Mouse (Mus musculus): ENCODE results near the gene Zic1. TPM values are rescaled to one million over a fixed set of nuclear protein-coding genes. Genes with fewer than 3 reads are reported as not detected.
A peak's percentile ranks its signal among the peaks of the same experiment; 100 is the strongest.

Gene Zic1
- total RNA-seq, 1 experiment = 0.36 TPM

GRCm38 (mm10) chr9:91364971-91365501 lies 574 bp downstream of the Zic1 start:
- Histone ChIP-seq H3K4me1 (ENCODE audit: control insufficient read depth in 2 of 2, insufficient read depth in 2 of 2, low read length in 2 of 2, poor library complexity in 1 of 2) (peaks cover 0 to 3% of the 10 kb centered on the region in 2 experiments; a peak in 1 of 4 replicates), H3K4me3 (ENCODE audit: insufficient read depth in 1 of 2, low read depth in 1 of 2, low read length in 2 of 2, poor library complexity in 1 of 2, severe bottlenecking in 1 of 2) (peak overlapping the region; percentile 26 to 32; a peak in 3 of 4 replicates), H3K36me3 (ENCODE audit: control insufficient read depth, insufficient read depth, low read length, poor library complexity, severe bottlenecking) (no peaks in the 10 kb centered on the region), H3K9ac (ENCODE audit: insufficient read depth, low read depth, low read length, poor library complexity, severe bottlenecking) (no peak overlapping the region), H3K9me3 (ENCODE audit: control insufficient read depth, insufficient read depth, low read depth, low read length) (no peaks in the 10 kb centered on the region), H3K27ac (ENCODE audit: insufficient read depth, low read depth, low read length, poor library complexity, severe bottlenecking) (no peak overlapping the region)
- DNase-seq (ENCODE audit: low read depth, low spot score) = no peak
- in situ Hi-C loops (cut with MboI; ENCODE audit: low sequenced_read_pairs in 2 of 2, unreplicated experiment in 2 of 2) = loop anchor here (10.0 to 25.0 kb wide), 2 partner anchors 1453 to 1460 kb away; partner anchors contain the start of gene Rasgrf1 (in 2 of the 2)
- TF ChIP-seq ZNF384 (IDR thresholded peaks at IDR 0.05; ENCODE audit: low read depth, low read length) (no peak), HCFC1 (IDR thresholded peaks at IDR 0.05; ENCODE audit: borderline replicate concordance, insufficient read depth, low read length) (0 out of 2 replicates have a peak, but pooled peaks have one; percentile 9), MAFK (IDR thresholded peaks at IDR 0.05; ENCODE audit: insufficient read depth, low read depth, low read length) (no peak)

GRCm38 (mm10) chr9:91364127-91364970 lies 1.3 kb downstream of the Zic1 start:
- no peaks in the 10 kb centered on the region for H3K36me3 ChIP-seq (ENCODE audit: control insufficient read depth, insufficient read depth, low read length, poor library complexity, severe bottlenecking)
- H3K9me3 ChIP-seq (ENCODE audit: control insufficient read depth, insufficient read depth, low read depth, low read length) = no peaks in the 10 kb centered on the region
- no peak for DNase-seq (ENCODE audit: low read depth, low spot score)
- in situ Hi-C loops (cut with MboI; ENCODE audit: low sequenced_read_pairs in 2 of 2, unreplicated experiment in 2 of 2) = loop anchor here (10.0 to 25.0 kb wide), 2 partner anchors 1452 to 1460 kb away; partner anchors contain the start of gene Rasgrf1 (in 2 of the 2)
- H3K4me1 ChIP-seq (ENCODE audit: control insufficient read depth in 2 of 2, insufficient read depth in 2 of 2, low read length in 2 of 2, poor library complexity in 1 of 2) = peaks cover 0 to 3% of the 10 kb centered on the region in 2 experiments; a peak in 1 of 4 replicates
- TF ChIP-seq MAFK (IDR thresholded peaks at IDR 0.05; ENCODE audit: insufficient read depth, low read depth, low read length) (no peak), CHD2 (IDR thresholded peaks at IDR 0.05; ENCODE audit: low read depth, low read length) (no peak), ZNF384 (IDR thresholded peaks at IDR 0.05; ENCODE audit: low read depth, low read length) (no peak), ZC3H11A (IDR thresholded peaks at IDR 0.05; ENCODE audit: borderline replicate concordance, low read depth, low read length) (no peak), HCFC1 (IDR thresholded peaks at IDR 0.05; ENCODE audit: borderline replicate concordance, insufficient read depth, low read length) (no peak)
- H3K4me3 ChIP-seq (ENCODE audit: insufficient read depth in 1 of 2, low read depth in 1 of 2, low read length in 2 of 2, poor library complexity in 1 of 2, severe bottlenecking in 1 of 2) = peak overlapping the region; percentile 6 to 32; a peak in 2 of 4 replicates
- no peak overlapping the region for H3K27ac ChIP-seq (ENCODE audit: insufficient read depth, low read depth, low read length, poor library complexity, severe bottlenecking)
- no peak overlapping the region; the same call in 1 of the 2 replicates for H3K9ac ChIP-seq (ENCODE audit: insufficient read depth, low read depth, low read length, poor library complexity, severe bottlenecking)

- Histone ChIP-seq H3K9ac (ENCODE audit: insufficient read depth, low read depth, low read length, poor library complexity, severe bottlenecking) (no peak overlapping the region), H3K4me1 (ENCODE audit: control insufficient read depth in 2 of 2, insufficient read depth in 2 of 2, low read length in 2 of 2, poor library complexity in 1 of 2) (peaks cover 0 to 3% of the 10 kb centered on the region in 2 experiments; a peak in 1 of 4 replicates), H3K4me3 (ENCODE audit: insufficient read depth in 1 of 2, low read depth in 1 of 2, low read length in 2 of 2, poor library complexity in 1 of 2, severe bottlenecking in 1 of 2) (no peak overlapping the region), H3K36me3 (ENCODE audit: control insufficient read depth, insufficient read depth, low read length, poor library complexity, severe bottlenecking) (no peaks in the 10 kb centered on the region), H3K27ac (ENCODE audit: insufficient read depth, low read depth, low read length, poor library complexity, severe bottlenecking) (no peak overlapping the region), H3K9me3 (ENCODE audit: control insufficient read depth, insufficient read depth, low read depth, low read length) (no peaks in the 10 kb centered on the region)
- in situ Hi-C loops (cut with MboI; ENCODE audit: low sequenced_read_pairs in 2 of 2, unreplicated experiment in 2 of 2) = loop anchor here (10.0 to 25.0 kb wide), 2 partner anchors 1451 to 1459 kb away; partner anchors contain the start of gene Rasgrf1 (in 2 of the 2)
- TF ChIP-seq HCFC1 (IDR thresholded peaks at IDR 0.05; ENCODE audit: borderline replicate concordance, insufficient read depth, low read length) = no peak
- no peak for TF ChIP-seq CHD2 (IDR thresholded peaks at IDR 0.05; ENCODE audit: low read depth, low read length)
- TF ChIP-seq ZNF384 (IDR thresholded peaks at IDR 0.05; ENCODE audit: low read depth, low read length) = no peak
- no peak for TF ChIP-seq MAFK (IDR thresholded peaks at IDR 0.05; ENCODE audit: insufficient read depth, low read depth, low read length)
- TF ChIP-seq ZC3H11A (IDR thresholded peaks at IDR 0.05; ENCODE audit: borderline replicate concordance, low read depth, low read length) = no peak
- DNase-seq (ENCODE audit: low read depth, low spot score) = no peak
Observed at GRCm38 (mm10) chr9:91363814-91364126, 1.8 kb downstream of the Zic1 start.

GRCm38 (mm10) chr9:91363011-91363730 lies 2.4 kb downstream of the Zic1 start:
- Histone ChIP-seq H3K27ac (ENCODE audit: insufficient read depth, low read depth, low read length, poor library complexity, severe bottlenecking) (no peak overlapping the region), H3K4me3 (ENCODE audit: insufficient read depth in 1 of 2, low read depth in 1 of 2, low read length in 2 of 2, poor library complexity in 1 of 2, severe bottlenecking in 1 of 2) (no peak overlapping the region)

More at GRCm38 (mm10) chr9:91363011-91363730, 2.4 kb downstream of the Zic1 start:
- TF ChIP-seq ZNF384 (IDR thresholded peaks at IDR 0.05; ENCODE audit: low read depth, low read length) = no peak
- TF ChIP-seq CHD2 (IDR thresholded peaks at IDR 0.05; ENCODE audit: low read depth, low read length) = no peak
- no peak for TF ChIP-seq MAFK (IDR thresholded peaks at IDR 0.05; ENCODE audit: insufficient read depth, low read depth, low read length)
- no peak for TF ChIP-seq HCFC1 (IDR thresholded peaks at IDR 0.05; ENCODE audit: borderline replicate concordance, insufficient read depth, low read length)
- no peak for TF ChIP-seq ZC3H11A (IDR thresholded peaks at IDR 0.05; ENCODE audit: borderline replicate concordance, low read depth, low read length)
- DNase-seq (ENCODE audit: low read depth, low spot score) = no peak
- Histone ChIP-seq H3K9ac (ENCODE audit: insufficient read depth, low read depth, low read length, poor library complexity, severe bottlenecking) (no peak overlapping the region), H3K9me3 (ENCODE audit: control insufficient read depth, insufficient read depth, low read depth, low read length) (no peaks in the 10 kb centered on the region), H3K4me1 (ENCODE audit: control insufficient read depth in 2 of 2, insufficient read depth in 2 of 2, low read length in 2 of 2, poor library complexity in 1 of 2) (peaks cover 0 to 3% of the 10 kb centered on the region in 2 experiments; a peak in 1 of 4 replicates), H3K36me3 (ENCODE audit: control insufficient read depth, insufficient read depth, low read length, poor library complexity, severe bottlenecking) (no peaks in the 10 kb centered on the region)
- in situ Hi-C loops (cut with MboI; ENCODE audit: low sequenced_read_pairs in 2 of 2, unreplicated experiment in 2 of 2) = loop anchor here (10.0 to 25.0 kb wide), 2 partner anchors 1451 to 1458 kb away; partner anchors contain the start of gene Rasgrf1 (in 2 of the 2)

Measured in ES-E14 (cell line).